Mouse (Mus musculus) intestine, postnatal 0 days (tissue): Measurements from ENCODE around the gene 2900011O08Rik. TPM values are rescaled to one million over a fixed set of nuclear protein-coding genes. Genes with fewer than 3 reads are reported as not detected.

ENCODE experiments used
- ATAC-seq: fragments of 200-750 bp; cut with Nextera tagmentation; 2 replicates; pipeline ENCODE4 v1.8.0; 2017; ENCODE audit warnings: mild to moderate bottlenecking, moderate TSS enrichment, moderate library complexity
- H3K27ac ChIP-seq: fragments of 300-500 bp; sonication (generic); 2 replicates; pipeline ENCODE4 v1.5.1; 2014; ENCODE audit warnings: mild to moderate bottlenecking, low read depth, low read length, moderate library complexity
- H3K27me3 ChIP-seq: fragments of 300-500 bp; sonication (generic); replicated peaks from 2 replicates; pipeline ENCODE4 v1.6.1; 2014; ENCODE audit warnings: low read length, mixed read lengths; ENCODE audit not compliant: control insufficient read depth, insufficient read depth
- H3K36me3 ChIP-seq: fragments of 300-500 bp; sonication (generic); 2 replicates; pipeline ENCODE4 v1.6.1; 2014; ENCODE audit warnings: mild to moderate bottlenecking, moderate library complexity; ENCODE audit not compliant: control insufficient read depth, insufficient read depth
- H3K4me1 ChIP-seq: fragments of 300-500 bp; sonication (generic); replicated peaks from 2 replicates; pipeline ENCODE4 v1.6.1; 2014; ENCODE audit warnings: antibody characterized with exemption, low read length, mixed read lengths; ENCODE audit not compliant: control insufficient read depth, insufficient read depth
- H3K4me2 ChIP-seq: fragments of 300-500 bp; sonication (generic); replicated peaks from 2 replicates; pipeline ENCODE4 v1.6.1; 2014; ENCODE audit warnings: low read depth, mild to moderate bottlenecking, moderate library complexity
- H3K4me3 ChIP-seq: fragments of 300-500 bp; sonication (generic); 2 replicates; pipeline ENCODE4 v1.5.1; 2014; ENCODE audit warnings: low read depth, low read length
- H3K9ac ChIP-seq: fragments of 300-500 bp; sonication (generic); 2 replicates; pipeline ENCODE4 v1.6.1; 2014; ENCODE audit warnings: mild to moderate bottlenecking, low read depth, low read length
- H3K9me3 ChIP-seq: fragments of 300-500 bp; sonication (generic); 2 replicates; pipeline ENCODE4 v1.6.1; 2016; ENCODE audit warnings: mixed run types; ENCODE audit not compliant: control insufficient read depth
- CTCF ChIP-seq: sonication (generic); IDR thresholded peaks from 2 replicates; pipeline ENCODE4 v1.5.1; 2016; ENCODE audit warnings: low read depth, mild to moderate bottlenecking, control low read depth, antibody characterized with exemption, moderate library complexity
- WGBS: fragments of 180-500 bp; shearing (Covaris S2); extraction: QIAGEN DNeasy Blood & Tissue Kit; methylation state at CpG from one replicate; pipeline ENCODE4 v1.1.7; 2014; 5-methylcytosine and 5-hydroxymethylcytosine counted together
- microRNA-seq: library from miRNA; unstranded; fragments of <30 nt; microRNA quantifications from one replicate; pipeline ENCODE4, GENCODE M21; 2016
- polyA plus RNA-seq: library from polyadenylated mRNA; unstranded; fragments of >200 nt; fragmentation: Nextera tagmentation; extraction: Ambion mirVana; gene quantifications from 2 replicates; pipeline ENCODE4 v1.2.1, GENCODE M21; 2015

The 2900011O08Rik gene
- polyA plus RNA-seq, 1 experiment from 2014 or later: 2.0 TPM

- H3K4me3 ChIP-seq: no peak overlapping the region
- WGBS: 91% methylated on average over 1 of the region's 1 CpGs
- peaks cover 65% of the 10 kb centered on the region for H3K36me3 ChIP-seq
- no peaks in the 10 kb centered on the region for H3K9me3 ChIP-seq
- H3K27ac ChIP-seq: no peak overlapping the region
- H3K4me1 ChIP-seq: no peaks in the 10 kb centered on the region
- no peak overlapping the region for H3K4me2 ChIP-seq
- TF ChIP-seq CTCF: no peak
- no peak for ATAC-seq
- no peak overlapping the region for H3K9ac ChIP-seq
- no peaks in the 10 kb centered on the region for H3K27me3 ChIP-seq
Measured at GRCm38 (mm10) chr16:14137976-14138561, 151.7 kb downstream of the 2900011O08Rik start.

GRCm38 (mm10) chr16:14139106-14139505 lies 152.7 kb downstream of the 2900011O08Rik start:
- Histone ChIP-seq H3K27me3 (no peaks in the 10 kb centered on the region), H3K9me3 (no peaks in the 10 kb centered on the region), H3K4me2 (no peak overlapping the region), H3K9ac (no peak overlapping the region), H3K36me3 (peaks cover 61% of the 10 kb centered on the region), H3K27ac (no peak overlapping the region), H3K4me1 (no peaks in the 10 kb centered on the region), H3K4me3 (no peak overlapping the region)
- no peak for ATAC-seq
- TF ChIP-seq CTCF: no peak

DNA sequence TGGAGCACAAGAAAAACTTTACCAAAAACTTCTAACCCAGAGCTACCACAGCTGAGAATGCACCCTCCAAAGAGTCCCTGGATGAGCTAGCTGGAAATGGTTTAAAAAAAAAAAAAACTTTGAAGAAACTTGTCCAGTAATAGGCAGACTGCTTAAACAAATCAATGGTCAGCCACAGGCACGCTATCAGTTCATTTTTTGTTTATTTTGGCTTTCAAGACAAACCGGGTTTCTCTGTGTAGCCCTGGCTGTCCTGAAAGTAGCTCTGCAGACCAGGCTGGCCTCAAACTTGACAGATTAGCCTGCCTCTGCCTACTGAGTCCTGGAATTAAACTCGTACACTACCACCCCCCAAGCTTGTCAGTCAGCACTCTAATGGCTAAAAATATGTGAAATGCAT lies 156.9 kb downstream of the 2900011O08Rik start:
- Histone ChIP-seq H3K9me3 (no peaks in the 10 kb centered on the region), H3K4me2 (no peak overlapping the region), H3K27ac (no peak overlapping the region), H3K4me3 (no peak overlapping the region), H3K27me3 (no peaks in the 10 kb centered on the region), H3K9ac (no peak overlapping the region), H3K36me3 (peaks cover 65% of the 10 kb centered on the region), H3K4me1 (no peaks in the 10 kb centered on the region)
- 57% methylated on average over 3 of the region's 3 CpGs for WGBS
- TF ChIP-seq CTCF: no peak
- ATAC-seq: no peak

DNA sequence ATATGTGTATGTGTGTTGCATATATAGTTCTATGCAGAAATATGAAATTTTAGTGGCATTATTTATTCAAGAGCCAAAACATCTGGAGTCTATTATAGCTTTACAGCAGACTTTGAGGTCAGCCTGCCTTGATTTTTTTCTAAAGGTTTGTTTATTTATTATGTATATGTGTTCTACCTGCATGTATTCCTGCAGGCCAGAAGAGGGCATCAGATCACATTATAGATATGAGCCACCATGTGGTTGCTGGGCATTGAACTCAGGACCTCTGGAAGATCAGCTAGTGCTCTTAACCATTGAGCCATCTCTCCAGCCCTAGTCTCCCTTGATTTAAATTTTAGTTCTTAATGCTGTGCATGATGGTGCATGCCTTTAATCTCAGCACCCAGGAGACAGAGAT lies 161.3 kb downstream of the 2900011O08Rik start:
- Histone ChIP-seq H3K4me1 (no peaks in the 10 kb centered on the region), H3K9ac (no peak overlapping the region), H3K27me3 (no peaks in the 10 kb centered on the region), H3K9me3 (no peaks in the 10 kb centered on the region), H3K36me3 (peaks cover 61% of the 10 kb centered on the region), H3K4me3 (no peak overlapping the region), H3K27ac (no peak overlapping the region), H3K4me2 (no peak overlapping the region)
- peak; percentile 49 for TF ChIP-seq CTCF
- no peak for ATAC-seq

Small RNA genes within 50 kb of the gene (microRNA-seq; reads per million reads assigned to microRNA genes)
- gene Gm27671: not detected

Other genes with a start within 250 kb of the 2900011O08Rik start
- 22.6 and 24.2 TPM in 2 replicates for gene Rrn3, start 205.9 kb upstream of the 2900011O08Rik start, polyA plus RNA-seq
- gene Ntan1, start 167.8 kb upstream of the 2900011O08Rik start, polyA plus RNA-seq: 115 and 119 TPM in 2 replicates
- gene Pdxdc1, start 83.5 kb upstream of the 2900011O08Rik start, polyA plus RNA-seq: 59.5 and 61.1 TPM in 2 replicates
- gene Mpv17l, start 83.4 kb upstream of the 2900011O08Rik start, polyA plus RNA-seq: 5.2 and 8.6 TPM in 2 replicates
- gene Ifitm7, start 284 bp downstream of the 2900011O08Rik start, polyA plus RNA-seq: not detected in 2 replicates
- gene Nde1, start 176.7 kb downstream of the 2900011O08Rik start, polyA plus RNA-seq: 18.5 TPM in 2 replicates
- gene Marf1, start 176.7 kb downstream of the 2900011O08Rik start, polyA plus RNA-seq: 7.0 and 7.8 TPM in 2 replicates